Mouse (Mus musculus): ENCODE data around the gene Cpne4. TPM values are rescaled to one million over a fixed set of nuclear protein-coding genes. Genes with fewer than 3 reads are reported as not detected.

Cpne4 gene
- total and polyA plus RNA-seq, 2 experiments from 2014 or later = 0.14 TPM; not detected in 1

DNA sequence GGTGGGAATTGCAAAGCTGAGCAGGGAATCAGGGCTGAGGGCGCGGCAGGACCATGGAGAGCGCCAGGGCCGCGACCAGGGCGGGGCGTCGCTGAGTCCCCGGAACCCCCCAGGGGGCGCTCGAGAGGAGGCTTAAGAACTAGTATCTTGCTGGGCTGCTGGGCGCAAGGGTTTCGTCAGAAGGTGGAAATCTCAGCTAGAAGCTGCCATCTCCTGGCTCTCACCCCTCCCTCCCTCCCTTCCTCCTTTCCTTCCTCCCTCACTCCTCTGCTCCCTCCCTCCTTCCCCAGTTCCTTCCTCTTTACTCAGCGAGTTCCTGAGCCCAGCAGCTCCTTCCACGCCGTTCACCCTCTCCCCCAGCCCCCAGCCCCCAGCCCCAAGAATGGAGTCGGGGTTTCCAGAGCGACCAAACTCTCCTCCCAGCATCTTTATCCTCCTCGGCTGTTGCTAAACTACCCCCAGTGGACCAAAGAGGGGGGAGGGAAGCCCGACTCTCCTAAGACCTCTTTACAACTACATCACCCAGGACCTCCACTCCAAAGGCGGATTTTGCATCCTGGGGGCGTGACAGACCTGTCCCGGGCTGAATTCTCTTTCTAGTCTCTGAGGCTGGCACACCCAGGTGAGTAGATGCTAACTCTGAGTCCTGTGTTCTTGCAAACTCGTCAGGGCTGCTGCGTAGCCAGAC is 22.5 kb downstream of the Cpne4 start:
- Histone ChIP-seq H3K27ac (ENCODE audit: low read depth) (no peak overlapping the region), H3K27me3 (ENCODE audit: control insufficient read depth, insufficient read depth, low read length) (0 out of 2 replicates have a peak, but pooled peaks cover 10% of the 10 kb centered on the region), H3K9me3 (replicated peaks; ENCODE audit: control insufficient read depth, low read length) (no peaks in the 10 kb centered on the region), H3K4me3 (ENCODE audit: low read depth, low read length) (no peak overlapping the region), H3K36me3 (replicated peaks; ENCODE audit: control insufficient read depth, insufficient read depth, low read length) (no peaks in the 10 kb centered on the region), H3K4me1 (ENCODE audit: control insufficient read depth, insufficient read depth) (no peaks in the 10 kb centered on the region), H3K4me2 (ENCODE audit: low read depth, low read length) (no peak overlapping the region), H3K9ac (replicated peaks; ENCODE audit: low read depth, low read length) (no peak overlapping the region)
- ATAC-seq (ENCODE audit: insufficient read depth, low read depth) = no peak; the same call in 1 of the 2 replicates
- under 1% methylated on average over 25 of the region's 25 CpGs for WGBS
- peak; percentile 19 for DNase-seq (ENCODE audit: low spot score)
- TF ChIP-seq EP300 (IDR thresholded peaks at IDR 0.05; ENCODE audit: low read depth) (no peak), CTCF (IDR thresholded peaks at IDR 0.05; ENCODE audit: low read depth) (peak; percentile 55)

GRCm38 (mm10) chr9:104572856-104573255 is 25.8 kb downstream of the Cpne4 start:
- DNase-seq (ENCODE audit: low spot score) (no peak), ATAC-seq (ENCODE audit: insufficient read depth, low read depth) (no peak)
- Histone ChIP-seq H3K4me3 (ENCODE audit: low read depth, low read length) (no peak overlapping the region), H3K4me2 (ENCODE audit: low read depth, low read length) (no peak overlapping the region), H3K9me3 (replicated peaks; ENCODE audit: control insufficient read depth, low read length) (no peaks in the 10 kb centered on the region; the same call in 1 of the 2 replicates), H3K4me1 (ENCODE audit: control insufficient read depth, insufficient read depth) (no peaks in the 10 kb centered on the region), H3K27me3 (ENCODE audit: control insufficient read depth, insufficient read depth, low read length) (0 out of 2 replicates have a peak, but pooled peaks cover 10% of the 10 kb centered on the region), H3K27ac (ENCODE audit: low read depth) (no peak overlapping the region), H3K9ac (replicated peaks; ENCODE audit: low read depth, low read length) (no peak overlapping the region), H3K36me3 (replicated peaks; ENCODE audit: control insufficient read depth, insufficient read depth, low read length) (no peaks in the 10 kb centered on the region)
- TF ChIP-seq EP300 (IDR thresholded peaks at IDR 0.05; ENCODE audit: low read depth) (no peak), CTCF (IDR thresholded peaks at IDR 0.05; ENCODE audit: low read depth) (no peak)
- WGBS = 59% methylated on average over 6 of the region's 6 CpGs

- WGBS = 2% methylated on average over 6 of the region's 6 CpGs
Observed at GRCm38 (mm10) chr9:104574476-104574875, 27.4 kb downstream of the Cpne4 start.

DNA sequence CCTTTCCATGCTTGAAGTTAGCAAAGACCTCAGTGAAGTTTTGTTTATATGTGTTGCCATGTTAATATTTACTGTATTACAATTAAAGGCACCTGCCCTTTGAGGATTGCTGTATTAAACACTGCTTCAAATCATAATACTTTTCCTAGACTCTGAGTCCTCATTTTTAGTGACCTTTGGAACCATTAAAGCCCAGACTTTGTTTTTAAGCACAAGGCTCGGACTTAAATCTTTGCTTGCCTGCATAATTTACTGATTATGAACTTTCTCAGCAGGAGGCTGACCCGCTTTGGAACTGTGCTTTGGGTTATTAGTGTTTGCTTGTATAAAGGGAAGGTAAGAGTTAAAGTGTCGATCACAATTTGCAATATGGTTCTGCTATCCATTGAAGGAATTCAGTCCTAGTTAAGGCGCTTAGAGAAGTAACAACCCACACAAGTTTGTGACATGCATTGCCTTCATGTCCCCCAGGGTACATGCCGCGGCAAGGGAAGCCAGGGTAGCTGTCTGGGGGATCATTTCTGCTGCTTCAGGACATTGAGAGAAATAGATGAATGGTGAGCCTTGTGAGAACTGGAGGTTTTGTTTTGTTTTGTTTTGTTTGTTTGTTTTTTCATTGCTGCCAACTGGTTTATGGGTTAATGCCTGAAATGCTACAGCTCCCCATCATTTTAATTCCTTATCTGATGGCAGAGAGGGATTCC is 35.0 kb downstream of the Cpne4 start:
- Histone ChIP-seq H3K4me2 (ENCODE audit: low read depth, low read length) (no peak overlapping the region), H3K4me3 (ENCODE audit: low read depth, low read length) (no peak overlapping the region), H3K27me3 (ENCODE audit: control insufficient read depth, insufficient read depth, low read length) (no peaks in the 10 kb centered on the region), H3K27ac (ENCODE audit: low read depth) (no peak overlapping the region), H3K9ac (replicated peaks; ENCODE audit: low read depth, low read length) (no peak overlapping the region), H3K36me3 (replicated peaks; ENCODE audit: control insufficient read depth, insufficient read depth, low read length) (no peaks in the 10 kb centered on the region), H3K4me1 (ENCODE audit: control insufficient read depth, insufficient read depth) (no peaks in the 10 kb centered on the region), H3K9me3 (replicated peaks; ENCODE audit: control insufficient read depth, low read length) (no peaks in the 10 kb centered on the region; the same call in 1 of the 2 replicates)
- ATAC-seq (ENCODE audit: insufficient read depth, low read depth) (no peak), DNase-seq (ENCODE audit: low spot score) (no peak)
- WGBS = 59% methylated on average over 6 of the region's 6 CpGs
- TF ChIP-seq CTCF (IDR thresholded peaks at IDR 0.05; ENCODE audit: low read depth) = no peak
- no peak for TF ChIP-seq EP300 (IDR thresholded peaks at IDR 0.05; ENCODE audit: low read depth)

More at GRCm38 (mm10) chr9:104574476-104574875, 27.4 kb downstream of the Cpne4 start:
- no peak overlapping the region for H3K4me2 ChIP-seq (ENCODE audit: low read depth, low read length)
- no peak overlapping the region for H3K9ac ChIP-seq (replicated peaks; ENCODE audit: low read depth, low read length)
- H3K4me1 ChIP-seq (ENCODE audit: control insufficient read depth, insufficient read depth) = no peaks in the 10 kb centered on the region
- no peak for ATAC-seq (ENCODE audit: insufficient read depth, low read depth)
- peak; percentile 17 for DNase-seq (ENCODE audit: low spot score)
- H3K27ac ChIP-seq (ENCODE audit: low read depth) = no peak overlapping the region
- H3K27me3 ChIP-seq (ENCODE audit: control insufficient read depth, insufficient read depth, low read length) = 0 out of 2 replicates have a peak, but pooled peaks cover 10% of the 10 kb centered on the region
- H3K4me3 ChIP-seq (ENCODE audit: low read depth, low read length) = no peak overlapping the region
- H3K36me3 ChIP-seq (replicated peaks; ENCODE audit: control insufficient read depth, insufficient read depth, low read length) = no peaks in the 10 kb centered on the region
- H3K9me3 ChIP-seq (replicated peaks; ENCODE audit: control insufficient read depth, low read length) = no peaks in the 10 kb centered on the region; the same call in 1 of the 2 replicates
- TF ChIP-seq CTCF (IDR thresholded peaks at IDR 0.05; ENCODE audit: low read depth) (peak; percentile 59), EP300 (IDR thresholded peaks at IDR 0.05; ENCODE audit: low read depth) (no peak)

DNA sequence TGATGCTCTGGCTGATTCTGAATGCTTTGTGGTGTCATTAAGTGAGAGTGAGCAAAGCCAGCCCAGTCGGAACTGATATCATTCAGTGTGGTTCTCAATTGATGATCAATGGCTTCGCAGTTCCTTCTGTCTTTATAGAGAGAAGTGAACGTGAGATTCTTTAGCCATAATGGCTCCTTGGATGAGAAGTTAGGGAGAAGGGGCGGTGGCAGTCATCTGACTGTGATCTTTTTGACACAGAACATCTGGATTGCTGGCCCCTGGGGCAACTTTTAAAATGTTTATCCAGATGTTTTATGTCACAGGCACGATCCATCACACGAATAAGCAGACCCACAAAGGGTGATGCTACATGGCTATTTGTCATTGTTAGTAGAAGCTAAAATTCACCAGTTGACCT is 35.6 kb downstream of the Cpne4 start:
- no peaks in the 10 kb centered on the region for H3K9me3 ChIP-seq (replicated peaks; ENCODE audit: control insufficient read depth, low read length)
- no peak overlapping the region for H3K9ac ChIP-seq (replicated peaks; ENCODE audit: low read depth, low read length)
- DNase-seq (ENCODE audit: low spot score) (no peak), ATAC-seq (ENCODE audit: insufficient read depth, low read depth) (no peak)
- no peaks in the 10 kb centered on the region for H3K4me1 ChIP-seq (ENCODE audit: control insufficient read depth, insufficient read depth)
- H3K4me2 ChIP-seq (ENCODE audit: low read depth, low read length) = no peak overlapping the region
- 46% methylated on average over 6 of the region's 6 CpGs for WGBS
- H3K27me3 ChIP-seq (ENCODE audit: control insufficient read depth, insufficient read depth, low read length) = no peaks in the 10 kb centered on the region
- no peak overlapping the region for H3K4me3 ChIP-seq (ENCODE audit: low read depth, low read length)
- no peaks in the 10 kb centered on the region for H3K36me3 ChIP-seq (replicated peaks; ENCODE audit: control insufficient read depth, insufficient read depth, low read length)
- no peak for TF ChIP-seq EP300 (IDR thresholded peaks at IDR 0.05; ENCODE audit: low read depth)
- no peak for TF ChIP-seq CTCF (IDR thresholded peaks at IDR 0.05; ENCODE audit: low read depth)
- H3K27ac ChIP-seq (ENCODE audit: low read depth) = no peak overlapping the region
